Mouse (Mus musculus): Measurements from ENCODE around the gene Cntd1. TPM values are rescaled to one million over a fixed set of nuclear protein-coding genes. Genes with fewer than 3 reads are reported as not detected.

The Cntd1 gene
- polyA plus RNA-seq, 1 experiment from 2014 or later, result 0.84 TPM

GRCm38 (mm10) chr11:101301299-101302003 lies 22.6 kb downstream of the Cntd1 start:
- Histone ChIP-seq H3K36me3 (ENCODE audit: control insufficient read depth, insufficient read depth, low read length) (0 out of 2 replicates have a peak, but pooled peaks cover 3% of the 10 kb centered on the region), H3K4me2 (ENCODE audit: low read depth, low read length) (peak overlapping the region; percentile 85), H3K4me1 (ENCODE audit: control insufficient read depth, insufficient read depth, low read length) (peaks cover 13% of the 10 kb centered on the region; the same call in 1 of the 2 replicates), H3K27ac (ENCODE audit: low read length) (peak overlapping the region; percentile 43; the same call in 1 of the 2 replicates), H3K27me3 (replicated peaks; ENCODE audit: control insufficient read depth, insufficient read depth, low read length) (no peaks in the 10 kb centered on the region), H3K9me3 (ENCODE audit: control insufficient read depth, low read length) (no peaks in the 10 kb centered on the region), H3K9ac (ENCODE audit: low read depth, low read length) (peak overlapping the region; percentile 87), H3K4me3 (ENCODE audit: low read length) (peak overlapping the region; percentile 90)
- WGBS, result 11% methylated on average over 26 of the region's 26 CpGs
- ATAC-seq, result peak; percentile 54

- 5% methylated on average over 39 of the region's 39 CpGs for WGBS
- peak within 1 kb of the TSS; percentile 43; the same call in 1 of the 2 replicates for H3K27ac ChIP-seq (ENCODE audit: low read length)
- H3K36me3 ChIP-seq (ENCODE audit: control insufficient read depth, insufficient read depth, low read length), result 0 out of 2 replicates have a peak, but pooled peaks cover 3% of the 10 kb centered on the region
- H3K4me3 ChIP-seq (ENCODE audit: low read length), result peak within 1 kb of the TSS; percentile 90
- ATAC-seq, result peak; percentile 96
- H3K9ac ChIP-seq (ENCODE audit: low read depth, low read length), result peak within 1 kb of the TSS; percentile 87
- no peaks in the 10 kb centered on the region for H3K27me3 ChIP-seq (replicated peaks; ENCODE audit: control insufficient read depth, insufficient read depth, low read length)
- no peaks in the 10 kb centered on the region for H3K9me3 ChIP-seq (ENCODE audit: control insufficient read depth, low read length)
- peak within 1 kb of the TSS; percentile 85 for H3K4me2 ChIP-seq (ENCODE audit: low read depth, low read length)
- H3K4me1 ChIP-seq (ENCODE audit: control insufficient read depth, insufficient read depth, low read length), result peaks cover 13% of the 10 kb centered on the region; the same call in 1 of the 2 replicates
These were observed 23.4 kb downstream of the Cntd1 start, which contains the start of gene Becn1 for GRCm38 (mm10) chr11:101302004-101302798. TSS of gene Becn1 (minus strand) at chr11:101302286.

GRCm38 (mm10) chr11:101307744-101308143 lies 28.9 kb downstream of the Cntd1 start:
- H3K4me2 ChIP-seq (ENCODE audit: low read depth, low read length), result no peak overlapping the region
- H3K9ac ChIP-seq (ENCODE audit: low read depth, low read length), result no peak overlapping the region
- no peaks in the 10 kb centered on the region for H3K27me3 ChIP-seq (replicated peaks; ENCODE audit: control insufficient read depth, insufficient read depth, low read length)
- WGBS, result 26% methylated on average over 5 of the region's 5 CpGs
- H3K9me3 ChIP-seq (ENCODE audit: control insufficient read depth, low read length), result no peaks in the 10 kb centered on the region
- no peaks in the 10 kb centered on the region for H3K4me1 ChIP-seq (ENCODE audit: control insufficient read depth, insufficient read depth, low read length)
- no peak overlapping the region for H3K4me3 ChIP-seq (ENCODE audit: low read length)
- H3K27ac ChIP-seq (ENCODE audit: low read length), result no peak overlapping the region
- ATAC-seq, result peak; percentile 53; the same call in 1 of the 2 replicates
- H3K36me3 ChIP-seq (ENCODE audit: control insufficient read depth, insufficient read depth, low read length), result no peaks in the 10 kb centered on the region

- H3K4me2 ChIP-seq (ENCODE audit: low read depth, low read length), result no peak overlapping the region
- no peak overlapping the region for H3K9ac ChIP-seq (ENCODE audit: low read depth, low read length)
- 88% methylated on average over 3 of the region's 3 CpGs for WGBS
- ATAC-seq, result no peak
- H3K4me3 ChIP-seq (ENCODE audit: low read length), result no peak overlapping the region
- no peaks in the 10 kb centered on the region for H3K4me1 ChIP-seq (ENCODE audit: control insufficient read depth, insufficient read depth, low read length)
- H3K27ac ChIP-seq (ENCODE audit: low read length), result no peak overlapping the region
- H3K9me3 ChIP-seq (ENCODE audit: control insufficient read depth, low read length), result no peaks in the 10 kb centered on the region
- H3K27me3 ChIP-seq (replicated peaks; ENCODE audit: control insufficient read depth, insufficient read depth, low read length), result no peaks in the 10 kb centered on the region
- H3K36me3 ChIP-seq (ENCODE audit: control insufficient read depth, insufficient read depth, low read length), result no peaks in the 10 kb centered on the region
These were observed 32.3 kb downstream of the Cntd1 start for GRCm38 (mm10) chr11:101311083-101311482.

- no peak for ATAC-seq
- H3K4me2 ChIP-seq (ENCODE audit: low read depth, low read length), result no peak overlapping the region
- peaks cover 3% of the 10 kb centered on the region; the same call in 1 of the 2 replicates for H3K4me1 ChIP-seq (ENCODE audit: control insufficient read depth, insufficient read depth, low read length)
- H3K36me3 ChIP-seq (ENCODE audit: control insufficient read depth, insufficient read depth, low read length), result no peaks in the 10 kb centered on the region
- no peak overlapping the region for H3K4me3 ChIP-seq (ENCODE audit: low read length)
- 54% methylated on average over 3 of the region's 3 CpGs for WGBS
- no peaks in the 10 kb centered on the region for H3K9me3 ChIP-seq (ENCODE audit: control insufficient read depth, low read length)
- H3K27ac ChIP-seq (ENCODE audit: low read length), result no peak overlapping the region
- no peak overlapping the region for H3K9ac ChIP-seq (ENCODE audit: low read depth, low read length)
- no peaks in the 10 kb centered on the region for H3K27me3 ChIP-seq (replicated peaks; ENCODE audit: control insufficient read depth, insufficient read depth, low read length)
These were observed 33.3 kb downstream of the Cntd1 start for GRCm38 (mm10) chr11:101312150-101312549.

- peaks cover 2% of the 10 kb centered on the region; the same call in 1 of the 2 replicates for H3K36me3 ChIP-seq (ENCODE audit: control insufficient read depth, insufficient read depth, low read length)
- WGBS, result 95% methylated on average over 1 of the region's 1 CpGs
- H3K4me1 ChIP-seq (ENCODE audit: control insufficient read depth, insufficient read depth, low read length), result peaks cover 3% of the 10 kb centered on the region; the same call in 1 of the 2 replicates
- H3K27me3 ChIP-seq (replicated peaks; ENCODE audit: control insufficient read depth, insufficient read depth, low read length), result no peaks in the 10 kb centered on the region
- ATAC-seq, result no peak
- H3K9me3 ChIP-seq (ENCODE audit: control insufficient read depth, low read length), result no peaks in the 10 kb centered on the region
- H3K9ac ChIP-seq (ENCODE audit: low read depth, low read length), result no peak overlapping the region
- no peak overlapping the region for H3K4me2 ChIP-seq (ENCODE audit: low read depth, low read length)
- no peak overlapping the region for H3K4me3 ChIP-seq (ENCODE audit: low read length)
- no peak overlapping the region for H3K27ac ChIP-seq (ENCODE audit: low read length)
These were observed 35.8 kb downstream of the Cntd1 start for GRCm38 (mm10) chr11:101314567-101314966.

- WGBS, result 82% methylated on average over 8 of the region's 8 CpGs
- Histone ChIP-seq H3K9me3 (ENCODE audit: control insufficient read depth, low read length) (no peaks in the 10 kb centered on the region), H3K9ac (ENCODE audit: low read depth, low read length) (peak overlapping the region; percentile 92), H3K4me2 (ENCODE audit: low read depth, low read length) (peak overlapping the region; percentile 81), H3K36me3 (ENCODE audit: control insufficient read depth, insufficient read depth, low read length) (peaks cover 8% of the 10 kb centered on the region), H3K4me3 (ENCODE audit: low read length) (peak overlapping the region; percentile 88), H3K4me1 (ENCODE audit: control insufficient read depth, insufficient read depth, low read length) (peaks cover 3% of the 10 kb centered on the region; the same call in 1 of the 2 replicates), H3K27ac (ENCODE audit: low read length) (peak overlapping the region; percentile 77; the same call in 1 of the 2 replicates), H3K27me3 (replicated peaks; ENCODE audit: control insufficient read depth, insufficient read depth, low read length) (no peaks in the 10 kb centered on the region)
- no peak for ATAC-seq
These were observed 36.4 kb downstream of the Cntd1 start for GRCm38 (mm10) chr11:101315082-101315650.

- Histone ChIP-seq H3K27ac (ENCODE audit: low read length) (peak within 1 kb of the TSS; percentile 77), H3K27me3 (replicated peaks; ENCODE audit: control insufficient read depth, insufficient read depth, low read length) (no peaks in the 10 kb centered on the region), H3K4me3 (ENCODE audit: low read length) (peak within 1 kb of the TSS; percentile 88), H3K9ac (ENCODE audit: low read depth, low read length) (peak within 1 kb of the TSS; percentile 92), H3K36me3 (ENCODE audit: control insufficient read depth, insufficient read depth, low read length) (peaks cover 13% of the 10 kb centered on the region), H3K4me2 (ENCODE audit: low read depth, low read length) (peak within 1 kb of the TSS; percentile 81), H3K4me1 (ENCODE audit: control insufficient read depth, insufficient read depth, low read length) (peaks cover 3% of the 10 kb centered on the region; the same call in 1 of the 2 replicates), H3K9me3 (ENCODE audit: control insufficient read depth, low read length) (no peaks in the 10 kb centered on the region)
- WGBS, result under 1% methylated on average over 57 of the region's 62 CpGs
- peak; percentile 94 for ATAC-seq
These were observed 37.1 kb downstream of the Cntd1 start, which contains the start of gene Psme3 for GRCm38 (mm10) chr11:101315665-101316500. TSS of gene Psme3 (plus strand) at chr11:101316213.

Measured in intestine, embryonic 16.5 days (tissue).